18 mouse cellular contexts compared by ENCODE assay signal in genomic region chr7:122600856-122601255, GRCm38 (mm10).
DNase-seq lines count a peak whose midpoint lies in the region; ATAC-seq and TF ChIP-seq lines count a peak whose summit lies in the region.
"Had no signal": no experiment of that assay in that cellular context is flagged by ENCODE, and none has a peak within 500 bp of the region (broad histone marks: within the 10 kb centered on the region; RNA-seq: fewer than 3 reads in every experiment).

No protein-coding gene starts in this region.

- TF ChIP-seq EP300 in CH12.LX (IDR thresholded peaks at IDR 0.05; ENCODE audit: low read length) = no peak
- TF ChIP-seq EP300 in stomach, postnatal 0 days (optimal IDR thresholded peaks at IDR 0.05) = no peak

- no peak for ATAC-seq in hindbrain, embryonic 12.5 days (ENCODE audit: low FRiP score)
- ATAC-seq in hindbrain, embryonic 16.5 days = no peak
- ATAC-seq in hindbrain, embryonic 15.5 days (ENCODE audit: low FRiP score, low read depth) = no peak
- no peak for ATAC-seq in stomach, postnatal 0 days (ENCODE audit: low FRiP score, low TSS enrichment)
- ATAC-seq: lung, postnatal 0 days had no signal

- H3K36me3 ChIP-seq in hindbrain, embryonic 12.5 days = no peaks in the 10 kb centered on the region
- no peaks in the 10 kb centered on the region for H3K36me3 ChIP-seq in hindbrain, embryonic 16.5 days (ENCODE audit: control insufficient read depth, insufficient read depth, low read length)
- H3K36me3 ChIP-seq in CH12.LX (replicated peaks in 1 of 2; ENCODE audit: control insufficient read depth in 1 of 2, insufficient read depth in 1 of 2, low read length in 1 of 2) = peaks cover 82 to 98% of the 10 kb centered on the region in 2 experiments
- no peaks in the 10 kb centered on the region for H3K36me3 ChIP-seq in ES-E14 (ENCODE audit: control insufficient read depth, insufficient read depth, low read length, poor library complexity, severe bottlenecking)
- H3K36me3 ChIP-seq in hindbrain, embryonic 15.5 days = no peaks in the 10 kb centered on the region
- no peaks in the 10 kb centered on the region for H3K36me3 ChIP-seq in stomach, postnatal 0 days (ENCODE audit: control insufficient read depth, insufficient read depth, low read length)
- H3K36me3 ChIP-seq: embryonic facial prominence, embryonic 10.5 days; forebrain, embryonic 12.5 days; heart, embryonic 15.5 days; limb, embryonic 15.5 days had no signal

- no peak overlapping the region for H3K4me2 ChIP-seq in hindbrain, embryonic 12.5 days (replicated peaks)
- no peak overlapping the region for H3K4me2 ChIP-seq in hindbrain, embryonic 16.5 days (ENCODE audit: low read length)
- H3K4me2 ChIP-seq in CH12.LX (ENCODE audit: insufficient read depth, low read depth, poor library complexity, severe bottlenecking) = no peak overlapping the region
- no peak overlapping the region for H3K4me2 ChIP-seq in hindbrain, embryonic 15.5 days
- H3K4me2 ChIP-seq in stomach, postnatal 0 days (replicated peaks; ENCODE audit: low read depth) = no peak overlapping the region
- H3K4me2 ChIP-seq: forebrain, embryonic 12.5 days; heart, embryonic 15.5 days; limb, embryonic 15.5 days had no signal

- dilution Hi-C loops in CH12.LX (cut with MboI; ENCODE audit: extremely low pct_ligation_motif_present, extremely low pct_unique_long_range_greater_than_20kb, low sequenced_read_pairs) = no loop called here

- no peak overlapping the region for H3K4me3 ChIP-seq in hindbrain, embryonic 12.5 days
- H3K4me3 ChIP-seq in hindbrain, embryonic 16.5 days (ENCODE audit: low read length) = no peak overlapping the region
- H3K4me3 ChIP-seq in CH12.LX (replicated peaks in 1 of 3; ENCODE audit: low read depth in 2 of 3, low read length in 2 of 3, poor library complexity in 1 of 3) = no peak overlapping the region
- 0 out of 4 replicates have a peak overlapping the region, but pooled peaks of 1 of the 2 experiments have one; percentile 22 for H3K4me3 ChIP-seq in ES-E14 (ENCODE audit: insufficient read depth in 1 of 2, low read depth in 1 of 2, low read length in 2 of 2, poor library complexity in 1 of 2, severe bottlenecking in 1 of 2)
- H3K4me3 ChIP-seq in hindbrain, embryonic 15.5 days = no peak overlapping the region
- no peak overlapping the region for H3K4me3 ChIP-seq in stomach, postnatal 0 days (ENCODE audit: low read depth, low read length)
- H3K4me3 ChIP-seq: embryonic facial prominence, embryonic 10.5 days; forebrain, embryonic 12.5 days; heart, embryonic 15.5 days; limb, embryonic 15.5 days had no signal

- no peak for TF ChIP-seq RAD21 in CH12.LX (IDR thresholded peaks at IDR 0.05; ENCODE audit: low read depth, low read length)

- H3K9me3 ChIP-seq in hindbrain, embryonic 12.5 days (replicated peaks) = no peaks in the 10 kb centered on the region
- H3K9me3 ChIP-seq in hindbrain, embryonic 16.5 days (ENCODE audit: control insufficient read depth, low read length) = no peaks in the 10 kb centered on the region
- H3K9me3 ChIP-seq in CH12.LX (replicated peaks; ENCODE audit: low read length) = no peaks in the 10 kb centered on the region
- no peaks in the 10 kb centered on the region for H3K9me3 ChIP-seq in ES-E14 (ENCODE audit: control insufficient read depth, insufficient read depth, low read depth, low read length)
- no peaks in the 10 kb centered on the region for H3K9me3 ChIP-seq in hindbrain, embryonic 15.5 days
- H3K9me3 ChIP-seq in stomach, postnatal 0 days (ENCODE audit: control insufficient read depth, low read length) = no peaks in the 10 kb centered on the region
- H3K9me3 ChIP-seq: embryonic facial prominence, embryonic 10.5 days; forebrain, embryonic 12.5 days; heart, embryonic 15.5 days; limb, embryonic 15.5 days had no signal

- TF ChIP-seq CTCF in CH12.LX (conservative IDR thresholded peaks at IDR 0.05 in 1 of 2, IDR thresholded peaks at IDR 0.05 in 1 of 2; ENCODE audit: low read depth in 2 of 2, low read length in 2 of 2) = no peak
- TF ChIP-seq CTCF in stomach, postnatal 0 days (IDR thresholded peaks at IDR 0.05; ENCODE audit: low read depth) = no peak

- H3K27ac ChIP-seq in hindbrain, embryonic 12.5 days = 0 out of 2 replicates have a peak overlapping the region, but pooled peaks have one; percentile 30
- H3K27ac ChIP-seq in hindbrain, embryonic 16.5 days (ENCODE audit: low read depth, low read length) = no peak overlapping the region
- H3K27ac ChIP-seq in CH12.LX (ENCODE audit: insufficient read depth, low read depth) = no peak overlapping the region
- no peak overlapping the region for H3K27ac ChIP-seq in ES-E14 (ENCODE audit: insufficient read depth, low read depth, low read length, poor library complexity, severe bottlenecking)
- H3K27ac ChIP-seq in hindbrain, embryonic 15.5 days (replicated peaks) = 0 out of 2 replicates have a peak overlapping the region, but pooled peaks have one; percentile 23
- H3K27ac ChIP-seq in stomach, postnatal 0 days (replicated peaks) = no peak overlapping the region
- H3K27ac ChIP-seq: embryonic facial prominence, embryonic 10.5 days; forebrain, embryonic 12.5 days; heart, embryonic 15.5 days; limb, embryonic 15.5 days had no signal

- no peaks in the 10 kb centered on the region for H3K79me2 ChIP-seq in CH12.LX (replicated peaks; ENCODE audit: control insufficient read depth, extremely low read depth, insufficient read depth, poor library complexity, severe bottlenecking)

- H3K27me3 ChIP-seq in hindbrain, embryonic 12.5 days = no peaks in the 10 kb centered on the region
- H3K27me3 ChIP-seq in hindbrain, embryonic 16.5 days (replicated peaks; ENCODE audit: control insufficient read depth, insufficient read depth, low read length) = no peaks in the 10 kb centered on the region
- no peaks in the 10 kb centered on the region for H3K27me3 ChIP-seq in CH12.LX (replicated peaks)
- no peaks in the 10 kb centered on the region for H3K27me3 ChIP-seq in hindbrain, embryonic 15.5 days
- H3K27me3 ChIP-seq in stomach, postnatal 0 days (ENCODE audit: control insufficient read depth, insufficient read depth, low read length) = no peaks in the 10 kb centered on the region
- H3K27me3 ChIP-seq: forebrain, embryonic 12.5 days; heart, embryonic 15.5 days had no signal

- DNase-seq in CH12.LX (ENCODE audit: extremely low read depth) (no peak), ES-E14 (ENCODE audit: low read depth, low spot score) (peak; percentile 6)
- DNase-seq in stomach, postnatal 0 days (ENCODE audit: low spot score) = no peak
- DNase-seq in urinary bladder, postnatal 25 days (ENCODE audit: low spot score) = no peak
- DNase-seq: cerebellum, adult 2 months; gastrocnemius, postnatal 25 days; kidney, adult 11 months; kidney, postnatal 10 days; layer of hippocampus, postnatal 36 days; thymus, postnatal 14 days had no signal

- in situ Hi-C loops in CH12.LX (cut with MboI; ENCODE audit: low pct_ligation_motif_present, low pct_unique_long_range_greater_than_20kb, low sequenced_read_pairs) = no loop called here
- in situ Hi-C loops in ES-E14 (cut with MboI; ENCODE audit: low sequenced_read_pairs in 2 of 2, unreplicated experiment in 2 of 2) = no loop called here

- 0 out of 2 replicates have a peak, but pooled peaks have one; percentile 1 for TF ChIP-seq POLR2A in CH12.LX (IDR thresholded peaks at IDR 0.05; ENCODE audit: low read depth, low read length)

- H3K4me1 ChIP-seq in hindbrain, embryonic 12.5 days = peaks cover 11% of the 10 kb centered on the region
- peaks cover 2% of the 10 kb centered on the region; the same call in 1 of the 2 replicates for H3K4me1 ChIP-seq in hindbrain, embryonic 16.5 days (ENCODE audit: control insufficient read depth, insufficient read depth, low read depth, low read length)
- H3K4me1 ChIP-seq in CH12.LX (ENCODE audit: control insufficient read depth in 1 of 2, insufficient read depth in 2 of 2) (no peaks in the 10 kb centered on the region), ES-E14 (ENCODE audit: control insufficient read depth in 2 of 2, insufficient read depth in 2 of 2, low read length in 2 of 2, poor library complexity in 1 of 2) (peaks cover 5 to 7% of the 10 kb centered on the region in 2 experiments; a peak in 3 of 4 replicates)
- peaks cover 8% of the 10 kb centered on the region; the same call in 1 of the 2 replicates for H3K4me1 ChIP-seq in hindbrain, embryonic 15.5 days (replicated peaks)
- 0 out of 2 replicates have a peak, but pooled peaks cover 2% of the 10 kb centered on the region for H3K4me1 ChIP-seq in stomach, postnatal 0 days (replicated peaks; ENCODE audit: control insufficient read depth, insufficient read depth)

- 58% methylated on average over 7 of the region's 7 CpGs for WGBS in hindbrain, embryonic 12.5 days
- 59% methylated on average over 7 of the region's 7 CpGs for WGBS in hindbrain, embryonic 16.5 days
- 55% methylated on average over 7 of the region's 7 CpGs for WGBS in hindbrain, embryonic 15.5 days
- WGBS in stomach, postnatal 0 days = 71% methylated on average over 7 of the region's 7 CpGs

- H3K9ac ChIP-seq in hindbrain, embryonic 12.5 days = no peak overlapping the region
- H3K9ac ChIP-seq in hindbrain, embryonic 16.5 days (ENCODE audit: low read depth, low read length) = no peak overlapping the region
- H3K9ac ChIP-seq in CH12.LX (ENCODE audit: insufficient read depth, low read depth) (no peak overlapping the region), ES-E14 (ENCODE audit: insufficient read depth, low read depth, low read length, poor library complexity, severe bottlenecking) (no peak overlapping the region)
- no peak overlapping the region for H3K9ac ChIP-seq in hindbrain, embryonic 15.5 days
- H3K9ac ChIP-seq in stomach, postnatal 0 days (ENCODE audit: low read length) = no peak overlapping the region
- H3K9ac ChIP-seq: forebrain, embryonic 12.5 days; heart, embryonic 15.5 days; limb, embryonic 15.5 days had no signal

TF ChIP-seq in CH12.LX, 34 proteins besides CTCF, POLR2A, EP300 and RAD21 (continues in another document):
- TF ChIP-seq ZC3H11A (IDR thresholded peaks at IDR 0.05; ENCODE audit: low read depth, low read length) (no peak), MEF2A (IDR thresholded peaks at IDR 0.05; ENCODE audit: borderline replicate concordance, low read depth, low read length) (no peak), ZNF384 (IDR thresholded peaks at IDR 0.05; ENCODE audit: low read depth, low read length) (no peak), MAFK (IDR thresholded peaks at IDR 0.05; ENCODE audit: insufficient replicate concordance, low read length) (no peak), NRF1 (IDR thresholded peaks at IDR 0.05; ENCODE audit: low read depth, low read length) (no peak), SMC3 (IDR thresholded peaks at IDR 0.05; ENCODE audit: low read depth, low read length) (no peak)

TF ChIP-seq in ES-E14, 5 proteins besides CTCF, POLR2A, EP300 and RAD21:
- no peak for TF ChIP-seq ZNF384 (IDR thresholded peaks at IDR 0.05; ENCODE audit: low read depth, low read length)

Comparison
In these comparisons a context has a peak if more than half of its experiments do, and no peak if none do; other contexts are left out.
1. H3K27ac ChIP-seq: peak in hindbrain, embryonic 12.5 days (single experiment) and hindbrain, embryonic 15.5 days (single experiment); none in hindbrain, embryonic 16.5 days (single experiment), CH12.LX (single experiment), ES-E14 (single experiment) and stomach, postnatal 0 days (single experiment).